Mouse (Mus musculus) macrophage (primary cell): ENCODE results near the gene Il4ra. TPM values are rescaled to one million over a fixed set of nuclear protein-coding genes. Genes with fewer than 3 reads are reported as not detected.

Experiments
- H3K27ac ChIP-seq: fragments of 350-480 bp; formaldehyde crosslinking; 2 replicates; pipeline ENCODE4 v1.9.0; 2021
- H3K36me3 ChIP-seq: fragments of 350-480 bp; formaldehyde crosslinking; 2 replicates; pipeline ENCODE4 v1.9.0; 2021; ENCODE audit errors: inconsistent target
- H3K4me3 ChIP-seq: fragments of 350-480 bp; formaldehyde crosslinking; 2 replicates; pipeline ENCODE4 v1.9.0; 2021; ENCODE audit errors: inconsistent target
- H3K79me2 ChIP-seq: fragments of 350-480 bp; formaldehyde crosslinking; 2 replicates; pipeline ENCODE4 v1.9.0; 2021; ENCODE audit errors: inconsistent target
- WGBS: methylation state at CpG from one replicate; pipeline ENCODE4 v1.1.7; 2026; ENCODE audit warnings: inconsistent platforms; ENCODE audit not compliant: missing documents; 5-methylcytosine and 5-hydroxymethylcytosine counted together
- polyA plus RNA-seq: library from polyadenylated mRNA; stranded (reverse); fragments of 250-400 nt; gene quantifications from 3 replicates; pipeline ENCODE4 v1.2.4, GENCODE M21; 2018; ENCODE audit warnings: inconsistent platforms
- total RNA-seq, 78 experiments: library from RNA; depleted of rRNA; stranded (reverse); fragments of 250-400 nt; gene quantifications; 1 replicate in 9 of 78; 2 replicates in 24 of 78; 3 replicates in 43 of 78; 4 replicates in 2 of 78; pipeline ENCODE4 v1.2.4; 2018; ENCODE audit warnings: inconsistent platforms in 56 of 78

The Il4ra gene
- 1,000 to 10,000 TPM in 1 of 26 experiments, 100 to 1,000 TPM in 25; 132 to 1,109 (median 198) TPM for total RNA-seq (2018; cell fraction: chromatin; rRNA removed)
- 100 to 1,000 TPM in 14 of 26 experiments, 10 to 100 TPM in 12; 66.1 to 266 (median 101) TPM for total RNA-seq (2018; cell fraction: cytosol; rRNA removed)
- 1,000 to 10,000 TPM in 1 of 26 experiments, 100 to 1,000 TPM in 25; 132 to 1,059 (median 192) TPM for total RNA-seq (2018; cell fraction: nucleus; rRNA removed)
- 95.1 to 123 TPM (median 99.7 TPM) in 3 replicates for polyA plus RNA-seq

- Histone ChIP-seq H3K36me3 (no peaks in the 10 kb centered on the region), H3K27ac (peak within 1 kb of the TSS; percentile 96), H3K4me3 (peak within 1 kb of the TSS; percentile 91), H3K79me2 (peaks cover 49% of the 10 kb centered on the region)
- WGBS, result under 1% methylated on average over 52 of the region's 52 CpGs
These were observed at the start of gene Il4ra for GRCm38 (mm10) chr7:125551766-125552709. Gene Il4ra, plus strand, starts transcription at chr7:125552120.

- Histone ChIP-seq H3K4me3 (no peak overlapping the region), H3K79me2 (no peaks in the 10 kb centered on the region), H3K36me3 (no peaks in the 10 kb centered on the region), H3K27ac (peak overlapping the region; percentile 88)
- 8% methylated on average over 5 of the region's 5 CpGs for WGBS
These were observed 48.4 kb upstream of the Il4ra start for GRCm38 (mm10) chr7:125503374-125504092.

DNA sequence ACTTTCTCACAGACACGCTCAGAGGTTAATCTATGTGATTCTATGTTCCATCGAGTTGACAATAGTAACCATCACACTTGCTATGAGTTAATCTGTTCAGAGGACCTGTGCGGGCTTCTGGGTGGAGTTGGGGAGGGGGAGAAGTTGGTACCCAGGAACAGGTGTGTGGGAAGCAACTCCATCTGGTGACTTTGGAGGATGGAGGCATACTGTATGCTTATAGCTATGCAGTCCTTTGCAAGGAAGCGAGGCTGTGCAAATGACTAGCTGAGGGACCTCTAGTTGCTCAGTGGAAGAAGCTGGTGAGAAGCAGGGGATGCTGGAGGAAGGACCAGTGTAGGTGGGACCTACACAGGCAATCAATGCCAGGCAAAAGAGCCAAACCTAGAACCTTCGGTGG lies 47.3 kb upstream of the Il4ra start:
- WGBS, result 99% methylated on average over 5 of the region's 5 CpGs
- Histone ChIP-seq H3K4me3 (no peak overlapping the region), H3K36me3 (no peaks in the 10 kb centered on the region), H3K27ac (peak overlapping the region; percentile 88), H3K79me2 (no peaks in the 10 kb centered on the region)

- 76% methylated on average over 10 of the region's 10 CpGs for WGBS
- Histone ChIP-seq H3K79me2 (no peaks in the 10 kb centered on the region), H3K4me3 (no peak overlapping the region), H3K27ac (no peak overlapping the region), H3K36me3 (no peaks in the 10 kb centered on the region)
These were observed 46.4 kb upstream of the Il4ra start for GRCm38 (mm10) chr7:125505568-125505967.

DNA sequence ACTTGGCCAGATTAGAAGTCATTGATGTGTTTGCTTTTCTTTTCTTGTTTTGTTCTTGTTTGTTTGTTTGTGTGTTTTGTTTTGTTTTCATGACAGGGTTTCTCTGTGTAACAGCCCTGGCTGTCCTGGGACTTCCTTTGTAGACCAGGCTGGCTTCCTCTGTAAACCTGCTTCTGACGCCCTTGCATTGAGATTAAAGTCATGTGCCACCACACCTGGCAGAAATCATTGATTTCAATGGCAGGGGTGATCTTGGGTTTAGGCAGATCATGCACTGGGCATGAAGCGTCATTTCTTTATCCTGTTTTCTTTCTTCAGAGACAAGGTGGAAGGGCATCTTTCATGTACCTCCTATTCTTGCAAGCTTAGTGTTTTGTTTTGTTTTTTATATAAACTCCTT lies 44.6 kb upstream of the Il4ra start:
- Histone ChIP-seq H3K4me3 (no peak overlapping the region), H3K79me2 (no peaks in the 10 kb centered on the region), H3K27ac (no peak overlapping the region), H3K36me3 (no peaks in the 10 kb centered on the region)
- 86% methylated on average over 2 of the region's 2 CpGs for WGBS

GRCm38 (mm10) chr7:125511432-125511831 lies 40.5 kb upstream of the Il4ra start:
- Histone ChIP-seq H3K4me3 (no peak overlapping the region), H3K79me2 (no peaks in the 10 kb centered on the region), H3K36me3 (no peaks in the 10 kb centered on the region), H3K27ac (no peak overlapping the region)
- WGBS, result 89% methylated on average over 5 of the region's 5 CpGs

DNA sequence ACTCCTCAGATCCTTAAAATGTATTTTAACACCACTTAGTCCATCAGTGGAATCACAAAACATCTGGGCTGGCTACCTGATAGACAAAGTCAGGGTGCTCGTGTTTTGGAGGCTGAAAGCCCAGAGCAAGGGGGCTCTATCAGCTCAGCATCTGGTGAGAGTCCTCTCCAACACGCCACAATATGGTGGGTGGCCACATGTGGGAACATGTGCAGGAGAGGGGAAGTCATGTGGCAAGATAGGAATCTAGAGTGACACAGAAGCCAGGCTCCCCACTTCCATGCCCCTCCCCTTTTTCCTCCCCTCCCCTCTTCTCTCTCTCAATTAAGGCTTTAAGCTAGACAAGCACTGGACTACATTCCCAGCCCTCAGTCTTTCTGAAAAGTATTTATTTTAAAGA lies 40.1 kb upstream of the Il4ra start:
- Histone ChIP-seq H3K4me3 (no peak overlapping the region), H3K79me2 (no peaks in the 10 kb centered on the region), H3K36me3 (no peaks in the 10 kb centered on the region), H3K27ac (no peak overlapping the region)
- WGBS, result 34% methylated on average over 2 of the region's 2 CpGs

DNA sequence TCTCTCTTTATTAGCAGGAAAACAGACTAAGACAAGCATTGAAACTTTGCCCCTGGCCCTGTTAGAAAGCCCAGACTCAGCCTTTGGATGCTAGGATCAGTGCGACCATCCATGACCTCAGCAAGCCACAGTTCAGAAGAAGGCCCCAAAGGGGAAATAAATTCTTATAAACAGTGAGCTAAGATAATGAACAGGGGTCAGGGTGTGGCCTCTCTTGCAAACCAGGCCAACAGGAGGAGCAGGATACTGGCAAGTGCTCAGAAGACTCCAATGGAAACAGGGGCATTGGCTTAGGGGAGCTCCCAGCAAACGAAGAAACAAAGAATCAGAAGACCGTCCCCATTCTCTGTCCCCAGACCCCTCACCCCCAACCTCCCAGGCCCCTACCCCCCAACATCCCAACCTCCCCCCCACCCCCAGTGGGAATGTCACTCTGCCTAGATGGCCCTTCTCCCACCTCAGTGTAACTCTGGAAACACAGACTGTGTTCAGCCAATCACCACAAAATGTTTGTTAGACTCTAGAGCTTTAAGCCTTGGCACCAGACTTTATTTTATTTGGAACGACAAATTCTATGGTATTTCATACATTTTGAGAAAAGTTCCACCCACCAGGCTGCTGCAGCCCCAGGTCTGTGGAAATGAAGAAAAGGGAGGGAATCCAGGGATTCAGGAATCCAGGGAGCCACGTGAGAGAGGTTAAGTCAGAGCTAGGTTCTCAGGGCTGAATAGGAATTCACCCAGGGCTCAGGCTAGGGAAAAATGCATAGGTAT lies 36.7 kb upstream of the Il4ra start:
- no peak overlapping the region for H3K27ac ChIP-seq
- WGBS, result 93% methylated on average over 5 of the region's 5 CpGs

DNA sequence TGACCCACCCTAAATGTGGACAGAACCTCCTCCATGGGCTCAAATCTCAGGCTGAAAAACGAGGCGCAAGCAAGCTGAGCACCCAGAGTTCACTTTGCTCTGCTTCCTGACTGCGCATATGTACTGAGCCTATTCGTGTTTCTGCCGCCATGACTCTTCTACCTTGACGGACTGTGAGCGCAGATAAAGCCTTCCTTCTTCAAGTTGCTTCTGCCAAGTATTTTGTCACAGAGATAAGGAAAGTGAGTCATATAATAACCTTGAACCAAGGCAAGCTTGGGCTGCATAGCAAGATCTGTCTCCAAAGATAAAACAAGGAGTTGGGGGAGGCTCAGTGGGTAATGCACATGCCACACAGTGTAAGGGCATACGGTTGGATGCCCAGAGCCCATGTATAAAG lies 35.2 kb upstream of the Il4ra start:
- no peaks in the 10 kb centered on the region for H3K36me3 ChIP-seq
- 96% methylated on average over 8 of the region's 8 CpGs for WGBS
- no peak overlapping the region for H3K4me3 ChIP-seq
- no peak overlapping the region for H3K27ac ChIP-seq
- H3K79me2 ChIP-seq, result no peaks in the 10 kb centered on the region

More for the DNA sequence above, 36.7 kb upstream of the Il4ra start:
- no peaks in the 10 kb centered on the region for H3K36me3 ChIP-seq
- no peaks in the 10 kb centered on the region for H3K79me2 ChIP-seq
- no peak overlapping the region for H3K4me3 ChIP-seq

DNA sequence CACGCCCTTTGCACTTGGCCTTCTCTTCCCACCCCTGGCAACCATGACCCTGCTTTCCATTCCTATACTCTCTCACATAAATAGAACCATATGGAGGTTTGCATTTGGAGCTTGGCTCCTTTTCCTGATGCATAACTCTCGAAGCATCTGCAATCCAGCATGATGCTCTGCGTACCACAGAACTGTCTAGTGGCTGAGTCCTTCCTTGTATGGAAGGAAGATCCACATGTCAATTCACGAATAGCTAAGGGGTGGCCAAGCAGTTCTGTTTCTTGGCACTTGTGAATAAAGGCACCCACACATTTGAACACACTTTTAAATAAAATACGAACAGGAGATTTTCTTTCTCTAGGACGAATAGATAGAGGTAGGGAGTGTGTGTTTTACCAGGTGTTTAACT lies 34.5 kb upstream of the Il4ra start:
- Histone ChIP-seq H3K79me2 (no peaks in the 10 kb centered on the region), H3K4me3 (no peak overlapping the region), H3K27ac (no peak overlapping the region), H3K36me3 (no peaks in the 10 kb centered on the region)
- 90% methylated on average over 6 of the region's 6 CpGs for WGBS

GRCm38 (mm10) chr7:125519715-125520114 lies 32.2 kb upstream of the Il4ra start:
- no peak overlapping the region for H3K4me3 ChIP-seq
- H3K27ac ChIP-seq, result no peak overlapping the region
- WGBS, result 92% methylated on average over 2 of the region's 3 CpGs
- no peaks in the 10 kb centered on the region for H3K36me3 ChIP-seq
- no peaks in the 10 kb centered on the region for H3K79me2 ChIP-seq

GRCm38 (mm10) chr7:125523051-125523450 lies 28.9 kb upstream of the Il4ra start:
- Histone ChIP-seq H3K4me3 (no peak overlapping the region), H3K27ac (no peak overlapping the region), H3K79me2 (no peaks in the 10 kb centered on the region), H3K36me3 (no peaks in the 10 kb centered on the region)
- 63% methylated on average over 3 of the region's 3 CpGs for WGBS

DNA sequence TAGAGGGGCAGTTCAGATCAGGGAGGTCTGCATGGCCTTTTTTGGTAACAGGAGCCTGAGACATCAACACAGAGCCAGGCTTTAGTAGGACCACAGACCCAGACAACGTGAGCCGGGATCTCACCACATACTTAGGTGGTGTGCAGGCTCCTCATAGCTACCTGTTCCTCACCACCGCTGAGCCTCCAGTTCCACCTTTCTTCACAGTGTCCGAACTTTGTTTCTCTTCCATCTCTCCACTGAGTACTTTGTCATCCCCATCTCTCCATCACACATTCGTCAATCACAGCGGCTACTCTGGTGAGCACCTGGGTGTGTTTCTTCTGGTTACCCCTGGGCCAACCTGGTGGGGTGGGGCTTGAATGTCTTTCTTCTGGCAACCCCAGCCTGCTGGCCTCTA lies 24.7 kb upstream of the Il4ra start:
- no peak overlapping the region for H3K4me3 ChIP-seq
- H3K36me3 ChIP-seq, result no peaks in the 10 kb centered on the region
- WGBS, result 94% methylated on average over 6 of the region's 6 CpGs
- no peak overlapping the region for H3K27ac ChIP-seq
- no peaks in the 10 kb centered on the region for H3K79me2 ChIP-seq

DNA sequence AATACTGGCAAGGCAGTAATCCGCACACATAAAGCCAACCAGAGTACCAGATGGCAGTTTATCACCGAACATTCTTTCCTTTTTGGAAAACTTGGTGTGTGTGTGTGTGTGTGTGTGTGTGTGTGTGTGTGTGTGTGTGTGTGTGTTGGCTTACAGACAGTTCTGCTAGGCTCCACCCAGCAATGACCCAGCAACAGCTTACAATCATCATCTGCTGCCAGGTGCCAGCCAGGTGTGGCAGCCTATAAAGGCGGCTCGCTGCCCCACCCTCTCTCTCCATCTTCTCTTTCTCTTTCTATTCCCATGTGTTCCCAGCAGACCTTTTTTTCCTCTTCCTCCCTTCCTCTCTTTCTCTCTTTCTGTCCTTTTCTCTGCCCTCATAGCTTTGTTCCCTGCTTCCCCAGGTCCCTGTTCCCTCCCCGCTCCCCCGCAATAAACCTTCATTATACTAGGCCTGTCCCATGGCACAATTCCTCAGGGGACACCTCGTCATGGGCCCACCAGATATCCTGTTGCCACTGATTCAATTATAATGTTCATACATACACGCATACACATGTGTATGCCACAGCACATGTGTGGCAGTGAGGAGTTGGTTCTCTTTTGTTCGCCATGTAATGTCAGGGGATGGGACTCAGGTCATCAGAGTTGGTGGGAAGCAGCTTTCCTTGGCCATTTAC lies 23.9 kb upstream of the Il4ra start:
- Histone ChIP-seq H3K36me3 (no peaks in the 10 kb centered on the region), H3K79me2 (no peaks in the 10 kb centered on the region), H3K27ac (no peak overlapping the region), H3K4me3 (no peak overlapping the region)
- WGBS, result 93% methylated on average over 9 of the region's 9 CpGs
